Mouse (Mus musculus) CH12.LX (cell line): ENCODE results near the gene G6pc2.

ENCODE experiments used
- CTCF ChIP-seq, 2 experiments: IDR thresholded peaks in 1 of 2; conservative IDR thresholded peaks in 1 of 2; 2 replicates each; pipeline ENCODE4 v1.5.1; 2011 to 2012; ENCODE audit warnings: low read depth in 2 of 2, low read length in 2 of 2, improper control_type of control experiment in 1 of 2, inconsistent platforms in 1 of 2, mild to moderate bottlenecking in 1 of 2, moderate library complexity in 1 of 2
- EP300 ChIP-seq: IDR thresholded peaks from 2 replicates; pipeline ENCODE4 v1.6.1; 2011; ENCODE audit warnings: low read length, improper control_type of control experiment
- HCFC1 ChIP-seq: IDR thresholded peaks from 2 replicates; pipeline ENCODE4 v1.6.1; 2012; ENCODE audit warnings: low read depth, mild to moderate bottlenecking, inconsistent platforms, low read length, improper control_type of control experiment
- RAD21 ChIP-seq: IDR thresholded peaks from 2 replicates; pipeline ENCODE4 v1.6.1; 2011; ENCODE audit warnings: low read depth, mild to moderate bottlenecking, low read length, improper control_type of control experiment, moderate library complexity
- SMC3 ChIP-seq: IDR thresholded peaks from 2 replicates; pipeline ENCODE4 v1.6.1; 2011; ENCODE audit warnings: low read depth, low read length, improper control_type of control experiment

DNA sequence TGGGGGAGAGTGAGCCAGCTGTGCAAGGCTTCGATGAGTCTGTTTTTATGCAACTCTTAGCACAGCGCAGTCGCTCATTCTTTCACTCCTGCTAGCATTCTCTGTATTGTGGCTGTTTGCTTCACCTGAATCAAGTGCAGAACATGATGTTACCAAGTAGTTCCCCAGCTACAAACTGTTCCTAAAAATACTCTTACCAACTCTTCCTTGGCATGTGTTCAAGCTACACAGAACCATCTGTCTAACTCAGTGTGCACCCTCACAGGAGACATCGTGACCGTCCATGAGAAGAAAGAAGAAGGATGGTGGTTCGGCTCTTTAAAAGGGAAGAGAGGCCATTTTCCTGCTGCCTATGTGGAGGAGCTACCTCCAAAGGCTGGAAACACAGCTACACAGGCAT lies 22.1 kb upstream of the G6pc2 start:
- TF ChIP-seq EP300 (no peak), CTCF (conservative IDR thresholded peaks at IDR 0.05 in 1 of 2, IDR thresholded peaks at IDR 0.05 in 1 of 2; ENCODE audit: low read depth in 2 of 2, low read length in 2 of 2) (no peak), RAD21 (no peak), SMC3 (no peak), HCFC1 (no peak)
